Mouse (Mus musculus): ENCODE measurements at regions not wholly inside any gene's neighbourhood (a gene's known extent, or its start where the extent isn't known, plus 50 kb on each side); places are given as distances from the start of the nearest gene placed in this dataset.

DNA sequence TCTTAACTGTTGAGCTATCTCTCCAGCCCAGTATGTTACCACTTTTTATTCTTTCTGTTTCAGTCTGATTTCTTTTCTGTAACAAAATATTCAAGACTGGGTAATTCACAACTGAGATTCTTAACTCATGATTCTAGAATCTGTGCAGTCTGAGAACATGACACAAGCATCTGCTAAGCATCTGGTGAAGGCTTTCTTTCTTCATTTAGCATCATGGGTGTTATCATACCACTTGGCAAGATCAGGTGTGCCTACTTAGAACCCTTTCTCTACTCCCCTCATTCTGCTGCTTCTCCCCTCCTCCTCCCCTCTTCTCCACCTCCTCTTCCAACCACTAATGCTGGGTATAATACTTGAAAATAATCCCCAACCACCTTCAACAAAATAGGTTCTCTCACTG, 62.1 kb upstream of the Pfn2 start:
- Histone ChIP-seq H3K36me3 (replicated peaks; ENCODE audit: control insufficient read depth, insufficient read depth, low read depth, low read length) (no peaks in the 10 kb centered on the region), H3K27me3 (ENCODE audit: control insufficient read depth, insufficient read depth, low read length) (no peaks in the 10 kb centered on the region), H3K4me2 (ENCODE audit: low read depth, low read length) (no peak overlapping the region), H3K4me1 (ENCODE audit: control insufficient read depth, insufficient read depth, low read length) (no peaks in the 10 kb centered on the region), H3K9ac (replicated peaks; ENCODE audit: low read length) (no peak overlapping the region), H3K9me3 (replicated peaks; ENCODE audit: control insufficient read depth, low read length) (no peaks in the 10 kb centered on the region), H3K27ac (replicated peaks; ENCODE audit: low read depth, low read length) (no peak overlapping the region), H3K4me3 (ENCODE audit: low read depth, low read length) (no peak overlapping the region)
- no peak for DNase-seq (ENCODE audit: low spot score)
- ATAC-seq (replicated peaks; ENCODE audit: insufficient number of reproducible peaks, low FRiP score, low TSS enrichment, low read depth) = no peak

- WGBS = 24% methylated on average over 16 of the region's 16 CpGs
- Histone ChIP-seq H3K9me3 (replicated peaks; ENCODE audit: control insufficient read depth, low read length) (no peaks in the 10 kb centered on the region), H3K9ac (replicated peaks; ENCODE audit: low read length) (peak overlapping the region; percentile 37), H3K27ac (replicated peaks; ENCODE audit: low read depth, low read length) (no peak overlapping the region), H3K27me3 (ENCODE audit: control insufficient read depth, insufficient read depth, low read length) (no peaks in the 10 kb centered on the region), H3K4me1 (ENCODE audit: control insufficient read depth, insufficient read depth, low read length) (no peaks in the 10 kb centered on the region), H3K36me3 (replicated peaks; ENCODE audit: control insufficient read depth, insufficient read depth, low read depth, low read length) (no peaks in the 10 kb centered on the region), H3K4me2 (ENCODE audit: low read depth, low read length) (peak overlapping the region; percentile 29), H3K4me3 (ENCODE audit: low read depth, low read length) (no peak overlapping the region)
- DNase-seq (ENCODE audit: low spot score) (peak; percentile 43), ATAC-seq (replicated peaks; ENCODE audit: insufficient number of reproducible peaks, low FRiP score, low TSS enrichment, low read depth) (no peak)
Measured at GRCm38 (mm10) chr3:57911831-57912596, 64.1 kb upstream of the Pfn2 start.

DNA sequence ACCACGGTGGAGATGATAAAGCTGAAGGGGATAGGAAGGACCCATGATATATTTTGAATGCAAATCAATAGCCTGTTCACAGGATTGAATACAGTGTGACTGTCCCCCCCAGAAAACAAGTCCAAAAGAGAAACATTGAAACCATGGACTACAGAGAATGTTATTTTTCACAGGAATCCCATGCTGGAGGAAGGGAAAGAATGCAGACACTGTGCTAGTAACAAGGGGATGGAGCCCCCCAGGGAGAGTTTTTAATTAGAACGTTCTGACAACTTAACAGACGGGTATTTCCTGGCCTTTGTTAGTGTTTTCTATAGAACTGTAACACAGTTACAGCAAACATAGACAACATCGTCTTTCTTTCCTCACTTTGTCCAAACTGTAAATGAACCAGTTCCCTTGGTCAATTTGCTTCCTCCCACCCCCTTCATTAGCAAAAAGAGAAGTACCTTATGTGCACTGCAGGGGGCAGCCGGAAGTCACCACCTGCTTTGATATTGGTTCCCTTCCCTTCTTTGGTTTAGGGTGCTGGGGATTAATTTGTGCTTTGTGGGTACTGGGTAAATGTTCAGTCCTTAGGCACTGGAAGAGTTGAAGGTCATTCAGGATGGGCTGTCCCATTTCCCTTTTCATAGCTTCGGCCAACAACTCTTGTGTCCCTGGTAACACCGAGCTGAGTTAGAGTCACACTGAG, 64.9 kb upstream of the Pfn2 start:
- DNase-seq (ENCODE audit: low spot score) = no peak
- H3K9me3 ChIP-seq (replicated peaks; ENCODE audit: control insufficient read depth, low read length) = no peaks in the 10 kb centered on the region
- no peaks in the 10 kb centered on the region for H3K36me3 ChIP-seq (replicated peaks; ENCODE audit: control insufficient read depth, insufficient read depth, low read depth, low read length)
- no peaks in the 10 kb centered on the region for H3K27me3 ChIP-seq (ENCODE audit: control insufficient read depth, insufficient read depth, low read length)
- no peak overlapping the region; the same call in 1 of the 2 replicates for H3K9ac ChIP-seq (replicated peaks; ENCODE audit: low read length)
- no peaks in the 10 kb centered on the region for H3K4me1 ChIP-seq (ENCODE audit: control insufficient read depth, insufficient read depth, low read length)
- 46% methylated on average over 7 of the region's 7 CpGs for WGBS
- no peak overlapping the region for H3K4me2 ChIP-seq (ENCODE audit: low read depth, low read length)
- H3K27ac ChIP-seq (replicated peaks; ENCODE audit: low read depth, low read length) = no peak overlapping the region
- no peak for ATAC-seq (replicated peaks; ENCODE audit: insufficient number of reproducible peaks, low FRiP score, low TSS enrichment, low read depth)
- no peak overlapping the region for H3K4me3 ChIP-seq (ENCODE audit: low read depth, low read length)

DNA sequence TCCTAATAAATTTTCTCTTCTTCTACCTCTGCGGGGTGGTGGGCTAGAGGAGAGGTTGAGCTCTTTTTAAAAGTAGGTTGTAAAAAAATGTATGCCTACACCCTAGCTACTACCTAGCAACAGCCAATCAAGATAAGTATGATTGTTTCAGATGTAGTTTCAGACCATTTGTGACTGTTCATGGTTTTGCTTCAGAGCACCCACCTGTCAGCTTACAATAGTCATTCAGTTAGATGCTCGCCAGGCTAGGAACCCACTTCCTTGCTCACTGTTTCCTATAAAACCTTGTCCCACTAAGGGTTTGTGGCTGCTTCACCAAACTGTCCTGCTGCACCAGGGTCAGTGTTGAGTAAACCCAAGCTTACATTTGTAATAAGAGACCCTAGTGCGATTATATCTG, 66.8 kb upstream of the Pfn2 start:
- no peak overlapping the region for H3K27ac ChIP-seq (replicated peaks; ENCODE audit: low read depth, low read length)
- H3K4me1 ChIP-seq (ENCODE audit: control insufficient read depth, insufficient read depth, low read length) = no peaks in the 10 kb centered on the region
- H3K27me3 ChIP-seq (ENCODE audit: control insufficient read depth, insufficient read depth, low read length) = no peaks in the 10 kb centered on the region
- no peak overlapping the region for H3K4me3 ChIP-seq (ENCODE audit: low read depth, low read length)
- H3K36me3 ChIP-seq (replicated peaks; ENCODE audit: control insufficient read depth, insufficient read depth, low read depth, low read length) = no peaks in the 10 kb centered on the region
- ATAC-seq (replicated peaks; ENCODE audit: insufficient number of reproducible peaks, low FRiP score, low TSS enrichment, low read depth) (no peak), DNase-seq (ENCODE audit: low spot score) (no peak)
- no peaks in the 10 kb centered on the region for H3K9me3 ChIP-seq (replicated peaks; ENCODE audit: control insufficient read depth, low read length)
- no peak overlapping the region for H3K9ac ChIP-seq (replicated peaks; ENCODE audit: low read length)
- WGBS = 93% methylated on average over 3 of the region's 3 CpGs
- H3K4me2 ChIP-seq (ENCODE audit: low read depth, low read length) = no peak overlapping the region

DNA sequence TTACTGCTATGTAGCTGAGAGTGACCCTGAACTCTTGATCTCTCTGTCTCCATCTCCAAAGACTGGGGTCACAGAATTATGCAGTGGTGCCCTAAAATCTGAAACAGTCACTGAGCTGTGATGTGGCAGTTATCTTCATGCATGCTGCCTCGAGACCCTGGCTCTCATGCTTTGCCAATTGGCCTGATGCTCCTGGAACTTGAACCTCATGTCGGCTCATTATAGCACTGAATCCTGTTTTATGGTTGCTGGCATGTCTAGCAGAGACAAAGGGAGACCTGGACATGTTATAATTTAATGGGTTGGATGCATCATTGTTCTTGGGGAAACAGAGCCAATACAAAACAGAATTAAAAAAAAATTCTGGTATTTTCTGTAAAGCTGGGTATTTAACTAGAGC, 71.0 kb upstream of the Pfn2 start:
- Histone ChIP-seq H3K27me3 (ENCODE audit: control insufficient read depth, insufficient read depth, low read length) (no peaks in the 10 kb centered on the region), H3K27ac (replicated peaks; ENCODE audit: low read depth, low read length) (no peak overlapping the region), H3K36me3 (replicated peaks; ENCODE audit: control insufficient read depth, insufficient read depth, low read depth, low read length) (no peaks in the 10 kb centered on the region), H3K9ac (replicated peaks; ENCODE audit: low read length) (no peak overlapping the region), H3K4me3 (ENCODE audit: low read depth, low read length) (no peak overlapping the region), H3K4me2 (ENCODE audit: low read depth, low read length) (no peak overlapping the region), H3K4me1 (ENCODE audit: control insufficient read depth, insufficient read depth, low read length) (no peaks in the 10 kb centered on the region), H3K9me3 (replicated peaks; ENCODE audit: control insufficient read depth, low read length) (no peaks in the 10 kb centered on the region)
- WGBS = 72% methylated on average over 2 of the region's 2 CpGs
- DNase-seq (ENCODE audit: low spot score) (no peak), ATAC-seq (replicated peaks; ENCODE audit: insufficient number of reproducible peaks, low FRiP score, low TSS enrichment, low read depth) (no peak)

- H3K4me2 ChIP-seq (ENCODE audit: low read depth, low read length) = no peak overlapping the region
- DNase-seq (ENCODE audit: low spot score) (no peak), ATAC-seq (replicated peaks; ENCODE audit: insufficient number of reproducible peaks, low FRiP score, low TSS enrichment, low read depth) (no peak)
- no peaks in the 10 kb centered on the region for H3K9me3 ChIP-seq (replicated peaks; ENCODE audit: control insufficient read depth, low read length)
- no peak overlapping the region for H3K27ac ChIP-seq (replicated peaks; ENCODE audit: low read depth, low read length)
- H3K4me1 ChIP-seq (ENCODE audit: control insufficient read depth, insufficient read depth, low read length) = no peaks in the 10 kb centered on the region
- H3K4me3 ChIP-seq (ENCODE audit: low read depth, low read length) = no peak overlapping the region
- WGBS = 57% methylated on average over 5 of the region's 5 CpGs
- H3K9ac ChIP-seq (replicated peaks; ENCODE audit: low read length) = no peak overlapping the region
- H3K36me3 ChIP-seq (replicated peaks; ENCODE audit: control insufficient read depth, insufficient read depth, low read depth, low read length) = no peaks in the 10 kb centered on the region
- H3K27me3 ChIP-seq (ENCODE audit: control insufficient read depth, insufficient read depth, low read length) = no peaks in the 10 kb centered on the region
Measured at GRCm38 (mm10) chr3:57919390-57920089, 71.7 kb upstream of the Pfn2 start.

DNA sequence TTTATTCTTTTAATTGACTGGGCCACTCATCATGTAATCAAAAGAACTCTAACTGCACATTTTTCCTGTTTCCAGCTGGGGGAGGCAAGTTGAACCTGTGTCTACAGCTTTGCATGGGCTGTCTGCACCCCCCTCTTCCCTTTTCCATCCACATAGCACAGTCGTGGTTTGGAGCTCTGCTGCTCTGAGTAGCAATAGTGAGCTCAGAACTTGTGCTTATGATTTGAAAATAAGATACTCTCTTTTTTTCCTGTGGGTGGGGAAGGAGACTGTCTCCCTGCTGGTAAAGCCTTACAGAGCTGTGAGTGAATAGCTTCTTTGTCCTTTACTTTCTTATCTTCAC, 72.2 kb upstream of the Pfn2 start:
- Histone ChIP-seq H3K36me3 (replicated peaks; ENCODE audit: control insufficient read depth, insufficient read depth, low read depth, low read length) (no peaks in the 10 kb centered on the region), H3K4me3 (ENCODE audit: low read depth, low read length) (no peak overlapping the region), H3K9me3 (replicated peaks; ENCODE audit: control insufficient read depth, low read length) (no peaks in the 10 kb centered on the region), H3K9ac (replicated peaks; ENCODE audit: low read length) (no peak overlapping the region), H3K27ac (replicated peaks; ENCODE audit: low read depth, low read length) (no peak overlapping the region), H3K4me2 (ENCODE audit: low read depth, low read length) (no peak overlapping the region), H3K4me1 (ENCODE audit: control insufficient read depth, insufficient read depth, low read length) (no peaks in the 10 kb centered on the region), H3K27me3 (ENCODE audit: control insufficient read depth, insufficient read depth, low read length) (no peaks in the 10 kb centered on the region)
- DNase-seq (ENCODE audit: low spot score) = no peak
- ATAC-seq (replicated peaks; ENCODE audit: insufficient number of reproducible peaks, low FRiP score, low TSS enrichment, low read depth) = no peak
- 11% methylated on average over 1 of the region's 1 CpGs for WGBS

All from embryonic facial prominence, embryonic 11.5 days (tissue).